Mouse (Mus musculus) stomach, embryonic 14.5 days (tissue): ENCODE data around the gene Ppfibp1. TPM values are rescaled to one million over a fixed set of nuclear protein-coding genes. Genes with fewer than 3 reads are reported as not detected.
A peak's percentile ranks its signal among the peaks of the same experiment; 100 is the strongest.

Experiments used
- ATAC-seq: fragments of 200-750 bp; cut with Nextera tagmentation; 2 replicates; pipeline ENCODE4 v1.8.0; 2017; ENCODE audit warnings: low read depth, moderate TSS enrichment; ENCODE audit not compliant: insufficient number of reproducible peaks, insufficient read depth, low FRiP score
- H3K27ac ChIP-seq: fragments of 300-500 bp; sonication (generic); 2 replicates; pipeline ENCODE4 v1.5.1; 2014; ENCODE audit warnings: mild to moderate bottlenecking, low read length, moderate library complexity, mixed read lengths
- H3K27me3 ChIP-seq: fragments of 300-500 bp; sonication (generic); 2 replicates; pipeline ENCODE4 v1.6.1; 2014; ENCODE audit warnings: low read length, control low read depth, mixed read lengths; ENCODE audit not compliant: control insufficient read depth, insufficient read depth
- H3K36me3 ChIP-seq: fragments of 300-500 bp; sonication (generic); 2 replicates; pipeline ENCODE4 v1.6.1; 2014; ENCODE audit warnings: mild to moderate bottlenecking, control low read depth, low read length, moderate library complexity, mixed read lengths; ENCODE audit not compliant: control insufficient read depth, insufficient read depth
- H3K4me1 ChIP-seq: fragments of 300-500 bp; sonication (generic); 2 replicates; pipeline ENCODE4 v1.6.1; 2014; ENCODE audit warnings: low read length, control low read depth, mixed read lengths; ENCODE audit not compliant: control insufficient read depth, insufficient read depth
- H3K4me2 ChIP-seq: fragments of 300-500 bp; sonication (generic); replicated peaks from 2 replicates; pipeline ENCODE4 v1.6.1; 2014; ENCODE audit warnings: low read depth, low read length, control low read depth
- H3K4me3 ChIP-seq: fragments of 300-500 bp; sonication (generic); 2 replicates; pipeline ENCODE4 v1.5.1; 2014; ENCODE audit warnings: low read depth, low read length, control low read depth
- H3K9ac ChIP-seq: fragments of 300-500 bp; sonication (generic); replicated peaks from 2 replicates; pipeline ENCODE4 v1.6.1; 2014; ENCODE audit warnings: low read depth, mild to moderate bottlenecking, control low read depth, low read length, moderate library complexity, mixed read lengths
- H3K9me3 ChIP-seq: fragments of 300-500 bp; sonication (generic); 2 replicates; pipeline ENCODE4 v1.6.1; 2016; ENCODE audit warnings: low read depth, low read length, control low read depth; ENCODE audit not compliant: control insufficient read depth
- WGBS: fragments of 180-500 bp; shearing (Covaris S2); extraction: QIAGEN DNeasy Blood & Tissue Kit; methylation state at CpG from one replicate; pipeline ENCODE4 v1.1.7; 2014; 5-methylcytosine and 5-hydroxymethylcytosine counted together
- polyA plus RNA-seq: library from polyadenylated mRNA; unstranded; fragments of >200 nt; fragmentation: Nextera tagmentation; extraction: Ambion mirVana; gene quantifications from 2 replicates; pipeline ENCODE4 v1.2.1, GENCODE M21; 2014

Ppfibp1 gene
- polyA plus RNA-seq, 1 experiment from 2014 or later, result 41.9 TPM

DNA sequence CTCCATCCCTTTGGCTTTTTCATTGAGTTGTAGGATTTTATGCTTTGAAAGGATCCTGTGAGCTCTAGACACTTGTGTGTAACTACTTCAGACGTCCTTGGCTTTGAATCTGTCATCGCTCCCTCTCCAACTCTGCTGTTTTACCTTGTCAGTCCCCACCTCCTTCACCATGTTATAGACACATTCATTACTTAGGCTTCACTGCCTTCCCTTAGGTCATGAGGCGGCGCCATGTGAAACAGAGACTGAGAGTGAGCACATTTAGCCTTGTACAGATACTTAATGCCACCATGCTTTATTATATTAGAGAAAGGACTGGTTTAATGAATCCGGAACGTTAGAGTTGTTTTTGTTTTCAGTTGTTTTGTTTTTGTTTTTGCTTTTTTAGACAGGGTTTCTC, 83.7 kb downstream of the Ppfibp1 start:
- Histone ChIP-seq H3K9me3 (no peaks in the 10 kb centered on the region), H3K27ac (no peak overlapping the region), H3K4me1 (peaks cover 7% of the 10 kb centered on the region; the same call in 1 of the 2 replicates), H3K4me3 (no peak overlapping the region), H3K36me3 (no peaks in the 10 kb centered on the region; the same call in 1 of the 2 replicates), H3K9ac (no peak overlapping the region), H3K4me2 (no peak overlapping the region), H3K27me3 (no peaks in the 10 kb centered on the region)
- ATAC-seq, result no peak
- 81% methylated on average over 6 of the region's 6 CpGs for WGBS

DNA sequence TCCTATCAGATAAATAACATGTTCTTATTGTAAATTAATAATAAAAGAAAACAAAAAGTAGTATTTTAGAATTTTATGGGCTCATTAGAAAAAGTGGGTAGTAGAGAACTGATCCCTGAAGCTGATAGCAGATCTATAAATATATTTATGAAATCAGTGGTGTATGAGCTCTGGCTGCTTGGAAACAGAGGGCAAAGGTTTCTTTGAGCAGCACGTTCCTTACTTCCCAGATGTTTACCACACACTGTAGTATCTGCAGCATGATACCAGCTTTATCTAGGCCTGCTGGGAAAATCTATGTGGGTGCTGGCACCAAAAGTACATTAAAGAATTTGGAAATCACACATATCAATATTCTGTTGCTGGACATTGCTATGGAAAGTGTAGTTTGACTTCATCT, 84.5 kb downstream of the Ppfibp1 start:
- Histone ChIP-seq H3K27me3 (no peaks in the 10 kb centered on the region), H3K9ac (no peak overlapping the region), H3K4me2 (no peak overlapping the region), H3K9me3 (no peaks in the 10 kb centered on the region), H3K36me3 (no peaks in the 10 kb centered on the region; the same call in 1 of the 2 replicates), H3K27ac (no peak overlapping the region), H3K4me3 (no peak overlapping the region), H3K4me1 (peaks cover 7% of the 10 kb centered on the region; the same call in 1 of the 2 replicates)
- ATAC-seq, result no peak
- 42% methylated on average over 1 of the region's 1 CpGs for WGBS

DNA sequence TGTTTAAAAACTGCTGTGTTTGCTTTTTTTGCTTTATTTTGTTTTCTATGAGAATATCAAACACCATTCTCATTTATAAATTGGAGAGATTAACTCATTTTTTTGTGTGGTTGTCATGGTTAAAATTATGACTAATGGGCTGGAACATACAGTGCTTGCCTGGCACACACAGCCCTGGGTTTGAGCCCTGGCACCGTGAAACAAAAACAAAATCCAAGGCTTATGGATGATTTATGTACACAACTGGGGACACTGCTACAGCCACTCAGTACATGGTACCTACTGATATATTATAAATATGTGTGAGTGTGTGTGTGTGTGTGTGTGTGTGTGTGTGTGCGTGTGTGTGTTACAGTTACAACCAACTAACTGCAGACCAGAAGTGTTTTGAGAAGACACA, 85.1 kb downstream of the Ppfibp1 start:
- peaks cover 7% of the 10 kb centered on the region; the same call in 1 of the 2 replicates for H3K4me1 ChIP-seq
- H3K27me3 ChIP-seq, result no peaks in the 10 kb centered on the region
- H3K36me3 ChIP-seq, result peaks cover 2% of the 10 kb centered on the region
- H3K4me2 ChIP-seq, result no peak overlapping the region
- WGBS, result 55% methylated on average over 2 of the region's 2 CpGs
- no peaks in the 10 kb centered on the region for H3K9me3 ChIP-seq
- H3K9ac ChIP-seq, result no peak overlapping the region
- H3K4me3 ChIP-seq, result no peak overlapping the region
- no peak overlapping the region for H3K27ac ChIP-seq
- ATAC-seq, result no peak

GRCm38 (mm10) chr6:146973830-146974229, 85.5 kb downstream of the Ppfibp1 start:
- no peak overlapping the region for H3K27ac ChIP-seq
- peaks cover 9% of the 10 kb centered on the region for H3K4me1 ChIP-seq
- ATAC-seq, result no peak

GRCm38 (mm10) chr6:146976446-146976845, 88.2 kb downstream of the Ppfibp1 start:
- no peak for ATAC-seq
- H3K27me3 ChIP-seq, result no peaks in the 10 kb centered on the region
- no peak overlapping the region for H3K4me2 ChIP-seq
- WGBS, result 88% methylated on average over 8 of the region's 8 CpGs
- H3K4me1 ChIP-seq, result peaks cover 19% of the 10 kb centered on the region
- H3K36me3 ChIP-seq, result peaks cover 2% of the 10 kb centered on the region
- H3K27ac ChIP-seq, result no peak overlapping the region
- H3K4me3 ChIP-seq, result no peak overlapping the region
- no peaks in the 10 kb centered on the region for H3K9me3 ChIP-seq
- no peak overlapping the region for H3K9ac ChIP-seq

More at GRCm38 (mm10) chr6:146973830-146974229, 85.5 kb downstream of the Ppfibp1 start:
- Histone ChIP-seq H3K27me3 (no peaks in the 10 kb centered on the region), H3K4me2 (no peak overlapping the region), H3K36me3 (peaks cover 2% of the 10 kb centered on the region), H3K9ac (no peak overlapping the region), H3K4me3 (no peak overlapping the region), H3K9me3 (no peaks in the 10 kb centered on the region)

GRCm38 (mm10) chr6:146978691-146979114, 90.4 kb downstream of the Ppfibp1 start:
- H3K4me2 ChIP-seq, result no peak overlapping the region
- peaks cover 12% of the 10 kb centered on the region for H3K4me1 ChIP-seq
- no peaks in the 10 kb centered on the region for H3K9me3 ChIP-seq
- peaks cover 2% of the 10 kb centered on the region for H3K36me3 ChIP-seq
- no peak overlapping the region for H3K27ac ChIP-seq
- ATAC-seq, result no peak
- 31% methylated on average over 5 of the region's 5 CpGs for WGBS
- no peak overlapping the region for H3K4me3 ChIP-seq
- no peaks in the 10 kb centered on the region for H3K27me3 ChIP-seq
- H3K9ac ChIP-seq, result no peak overlapping the region

DNA sequence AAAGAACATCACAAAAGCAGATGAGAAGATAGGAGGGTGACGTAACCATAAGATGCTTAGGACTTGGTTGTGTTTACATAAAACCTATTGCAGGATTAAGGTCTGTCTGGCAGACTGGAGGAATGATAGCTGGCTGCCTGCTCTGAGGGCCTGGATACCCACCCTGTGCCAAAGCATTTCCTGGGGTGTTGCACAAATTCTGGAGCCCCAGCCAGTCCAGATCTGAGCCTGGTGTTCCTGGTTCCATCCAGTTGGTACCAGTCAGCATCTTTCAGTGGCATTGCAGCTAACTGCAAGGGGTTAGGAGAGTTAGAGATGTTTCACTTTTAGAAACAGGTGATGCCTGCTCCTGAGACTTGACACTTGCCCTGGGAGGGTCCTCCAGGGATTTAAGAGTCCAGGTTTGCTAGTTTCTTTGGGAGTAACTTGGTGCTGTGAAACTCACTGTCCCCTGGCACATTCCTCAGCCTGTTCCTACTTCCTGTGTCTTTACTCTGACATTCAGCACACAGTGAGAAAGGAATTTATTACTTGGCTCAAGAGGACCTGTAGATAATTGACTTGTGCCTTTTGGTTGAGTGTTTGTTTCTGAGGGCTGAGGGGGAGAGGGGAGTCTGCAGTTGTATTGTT, 90.9 kb downstream of the Ppfibp1 start:
- WGBS, result 16% methylated on average over 1 of the region's 1 CpGs
- ATAC-seq, result peak; percentile 55; the same call in 1 of the 2 replicates
- Histone ChIP-seq H3K4me2 (no peak overlapping the region), H3K27ac (peak overlapping the region; percentile 29), H3K27me3 (no peaks in the 10 kb centered on the region), H3K4me1 (peaks cover 12% of the 10 kb centered on the region), H3K4me3 (no peak overlapping the region), H3K9ac (no peak overlapping the region), H3K36me3 (peaks cover 2% of the 10 kb centered on the region), H3K9me3 (no peaks in the 10 kb centered on the region)

- no peaks in the 10 kb centered on the region for H3K9me3 ChIP-seq
- H3K27ac ChIP-seq, result peak overlapping the region; percentile 29; the same call in 1 of the 2 replicates
- no peaks in the 10 kb centered on the region for H3K27me3 ChIP-seq
- no peak overlapping the region for H3K9ac ChIP-seq
- H3K4me2 ChIP-seq, result no peak overlapping the region
- ATAC-seq, result no peak
- peaks cover 12% of the 10 kb centered on the region for H3K4me1 ChIP-seq
- H3K36me3 ChIP-seq, result peaks cover 2% of the 10 kb centered on the region
- H3K4me3 ChIP-seq, result no peak overlapping the region
- 27% methylated on average over 3 of the region's 3 CpGs for WGBS
These were observed 91.7 kb downstream of the Ppfibp1 start for GRCm38 (mm10) chr6:146979953-146980352.
